In genomic region chr4:130138441-130139213, GRCm38 (mm10) we compare ENCODE assay signal across 7 mouse cellular contexts. TPM values are rescaled to one million over a fixed set of nuclear protein-coding genes. Genes with fewer than 3 reads are reported as not detected.
DNase-seq lines count a peak whose midpoint lies in the region; ATAC-seq lines count a peak whose summit lies in the region.

No protein-coding gene starts in this region.

- DNase-seq in adrenal gland, adult (ENCODE audit: inconsistent age in 2 of 2, low spot score in 1 of 2) = peak; percentile 74 to 94
- DNase-seq in cerebellum, postnatal 25 days = peak; percentile 71 to 84
- DNase-seq in gastrocnemius, adult 8-10 months (ENCODE audit: low spot score in 2 of 2) = peak; percentile 27 to 31
- peak; percentile 62 to 68 for DNase-seq in left cerebral cortex, postnatal 14 days (ENCODE audit: low spot score in 2 of 2)
- DNase-seq in right cerebral cortex, postnatal 4 days = peak; percentile 87

- peaks cover 14% of the 10 kb centered on the region for H3K4me1 ChIP-seq in hindbrain, embryonic 16.5 days (ENCODE audit: control insufficient read depth, insufficient read depth, low read depth, low read length)

- H3K4me2 ChIP-seq in hindbrain, embryonic 16.5 days (ENCODE audit: low read length) = peak overlapping the region; percentile 94

- WGBS in hindbrain, embryonic 16.5 days = under 1% methylated on average over 51 of the region's 57 CpGs

- intact Hi-C loops in left cerebral cortex, postnatal 14 days (cut with DNase I) = loop anchor here (2.0 kb wide), 1 partner anchor 50 kb away; no protein-coding TSS in a partner anchor

- H3K27ac ChIP-seq in hindbrain, embryonic 16.5 days (ENCODE audit: low read depth, low read length) = no peak overlapping the region

- peak overlapping the region; percentile 68 for H3K9ac ChIP-seq in hindbrain, embryonic 16.5 days (ENCODE audit: low read depth, low read length)

- H3K36me3 ChIP-seq in hindbrain, embryonic 16.5 days (ENCODE audit: control insufficient read depth, insufficient read depth, low read length) = no peaks in the 10 kb centered on the region

- peak; percentile 69 for ATAC-seq in hindbrain, embryonic 16.5 days
- ATAC-seq in megakaryocyte-erythroid progenitor cell, adult 5-6 weeks (replicated peaks; ENCODE audit: low FRiP score, low TSS enrichment, poor library complexity, severe bottlenecking) = peak; percentile 80

- peaks cover 9% of the 10 kb centered on the region for H3K27me3 ChIP-seq in hindbrain, embryonic 16.5 days (replicated peaks; ENCODE audit: control insufficient read depth, insufficient read depth, low read length)

- H3K4me3 ChIP-seq in hindbrain, embryonic 16.5 days (ENCODE audit: low read length) = peak overlapping the region; percentile 51

- no peaks in the 10 kb centered on the region for H3K9me3 ChIP-seq in hindbrain, embryonic 16.5 days (ENCODE audit: control insufficient read depth, low read length)

RNA-seq across cellular contexts. Expression of gene Hcrtr1, which starts 0.5 kb away (rescaled TPM):
- total RNA-seq in gastrocnemius, adult 8-10 months (2022) = under 1 TPM in 1 of 4 experiments, not detected in 3; 0.22 TPM
- 5.7 and 8.6 TPM in 2 replicates for polyA plus RNA-seq in hindbrain, embryonic 16.5 days (2015; fragmentation: Nextera tagmentation; extraction: Ambion mirVana)
- total RNA-seq in left cerebral cortex, postnatal 14 days (2021) = 1 to 10 TPM; 5.8 to 6.3 TPM
- not detected in 2 replicates for total RNA-seq in megakaryocyte-erythroid progenitor cell, adult 5-6 weeks (2014; fragmentation: Nextera tagmentation)
- not detected in 2 replicates for total RNA-seq in megakaryocyte-erythroid progenitor cell, adult 5-6 weeks (2017)

RNA-seq across cellular contexts. Expression of gene Pef1, which starts 36.3 kb away (rescaled TPM):
- 10 to 100 TPM; 34.5 to 37.3 (median 37.0) TPM for total RNA-seq in gastrocnemius, adult 8-10 months (2022)
- polyA plus RNA-seq in hindbrain, embryonic 16.5 days (2015; fragmentation: Nextera tagmentation; extraction: Ambion mirVana) = 69.0 and 71.3 TPM in 2 replicates
- total RNA-seq in left cerebral cortex, postnatal 14 days (2021) = 10 to 100 TPM; 47.6 to 49.2 TPM
- total RNA-seq in megakaryocyte-erythroid progenitor cell, adult 5-6 weeks (2014; fragmentation: Nextera tagmentation) = 27.0 and 57.4 TPM in 2 replicates
- total RNA-seq in megakaryocyte-erythroid progenitor cell, adult 5-6 weeks (2017) = 8.8 and 15.2 TPM in 2 replicates

RNA-seq across cellular contexts. Expression of gene Tinagl1, which starts 36.3 kb away (rescaled TPM):
- 10 to 100 TPM; 10.2 to 25.2 (median 13.1) TPM for total RNA-seq in gastrocnemius, adult 8-10 months (2022)
- 10.0 and 12.5 TPM in 2 replicates for polyA plus RNA-seq in hindbrain, embryonic 16.5 days (2015; fragmentation: Nextera tagmentation; extraction: Ambion mirVana)
- total RNA-seq in left cerebral cortex, postnatal 14 days (2021) = 1 to 10 TPM; 4.1 to 4.2 TPM
- total RNA-seq in megakaryocyte-erythroid progenitor cell, adult 5-6 weeks (2014; fragmentation: Nextera tagmentation) = 2.7 and 15.3 TPM in 2 replicates
- total RNA-seq in megakaryocyte-erythroid progenitor cell, adult 5-6 weeks (2017) = 1.8 and 2.7 TPM in 2 replicates

Comparison
In these comparisons a context has a peak if more than half of its experiments do, and no peak if none do; other contexts are left out.
1. DNase-seq: peak in every context shown above with its lines; median percentile 87 in right cerebral cortex, postnatal 4 days; 84 in adrenal gland, adult; 78 in cerebellum, postnatal 25 days; 65 in left cerebral cortex, postnatal 14 days; 29 in gastrocnemius, adult 8-10 months.
2. RNA of gene Hcrtr1, which starts 0.5 kb away (total RNA-seq): 5.8 to 6.3 TPM in left cerebral cortex, postnatal 14 days; 0.22 TPM in gastrocnemius, adult 8-10 months and not detected in megakaryocyte-erythroid progenitor cell, adult 5-6 weeks; every median in the first group is over 4 times any median in the second.